Mouse (Mus musculus) ovary, adult 18-20 months (tissue): ENCODE measurements around the gene Smoc1.

ENCODE experiments used
- DNase-seq: peaks from one replicate; pipeline ENCODE4 v3.0.0; 2022; ENCODE audit warnings: low spot score, mixed read lengths

Gene Smoc1

GRCm38 (mm10) chr12:81081031-81081430 is 54.4 kb downstream of the Smoc1 start:
- DNase-seq: no peak

DNA sequence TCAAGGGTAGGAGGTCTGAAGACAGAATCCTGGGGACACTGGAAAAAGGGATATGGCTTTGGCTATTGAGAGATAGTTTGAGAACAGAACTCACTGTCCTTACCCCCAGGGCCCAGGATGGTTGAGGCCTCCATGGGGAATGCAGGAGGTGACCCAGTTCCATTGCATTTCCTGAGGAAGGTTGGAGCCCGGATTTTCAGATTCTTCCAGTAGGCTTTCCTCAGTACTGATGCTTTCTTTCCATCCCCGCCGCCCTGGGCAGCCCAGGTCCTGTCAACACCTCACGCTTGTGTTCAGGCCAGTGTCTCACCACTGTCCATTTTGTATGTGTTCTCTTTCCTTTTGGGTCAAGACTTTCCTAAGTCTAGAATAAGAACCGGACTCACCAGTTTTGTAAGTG is 56.5 kb downstream of the Smoc1 start:
- DNase-seq: no peak

DNA sequence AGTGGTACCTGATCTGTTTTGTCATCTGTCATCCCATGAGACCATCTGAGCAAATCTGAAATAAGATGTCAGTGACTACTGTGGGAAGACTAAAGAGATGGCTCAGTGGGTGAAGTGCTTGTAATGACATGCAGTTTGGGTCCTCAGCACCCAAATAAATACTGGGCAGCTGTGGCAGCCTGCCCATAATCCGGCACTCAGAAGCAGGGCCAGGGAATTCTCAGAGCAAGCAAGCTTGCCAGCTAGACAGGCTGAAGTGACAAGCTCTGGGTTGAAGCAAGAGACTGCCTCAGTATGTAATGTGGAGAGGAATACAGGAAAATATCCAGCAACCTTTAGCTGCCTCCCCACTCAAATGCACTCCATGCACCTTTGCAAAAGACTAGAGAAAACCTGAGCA is 58.6 kb downstream of the Smoc1 start:
- DNase-seq: no peak

DNA sequence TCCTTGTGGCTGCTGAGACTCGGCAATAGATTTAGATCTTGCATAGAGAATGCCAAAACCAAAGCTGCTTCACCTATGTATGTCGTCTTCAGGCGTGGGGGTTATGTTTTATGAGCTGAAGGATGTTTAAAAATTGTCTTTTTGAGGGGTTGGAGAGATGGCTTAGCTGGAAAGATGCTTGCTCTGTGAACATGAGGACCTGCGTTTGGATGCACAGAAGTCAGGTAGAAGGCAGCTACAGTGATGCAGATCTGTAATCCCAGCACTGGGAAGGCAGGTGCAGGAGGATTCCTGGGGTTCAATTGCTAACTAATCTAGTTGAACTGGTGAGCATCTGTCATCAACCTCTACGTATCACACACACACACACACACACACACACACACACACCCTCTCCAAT is 61.5 kb downstream of the Smoc1 start:
- DNase-seq: no peak

- DNase-seq: no peak
These were observed 65.0 kb downstream of the Smoc1 start for GRCm38 (mm10) chr12:81091641-81092040.

DNA sequence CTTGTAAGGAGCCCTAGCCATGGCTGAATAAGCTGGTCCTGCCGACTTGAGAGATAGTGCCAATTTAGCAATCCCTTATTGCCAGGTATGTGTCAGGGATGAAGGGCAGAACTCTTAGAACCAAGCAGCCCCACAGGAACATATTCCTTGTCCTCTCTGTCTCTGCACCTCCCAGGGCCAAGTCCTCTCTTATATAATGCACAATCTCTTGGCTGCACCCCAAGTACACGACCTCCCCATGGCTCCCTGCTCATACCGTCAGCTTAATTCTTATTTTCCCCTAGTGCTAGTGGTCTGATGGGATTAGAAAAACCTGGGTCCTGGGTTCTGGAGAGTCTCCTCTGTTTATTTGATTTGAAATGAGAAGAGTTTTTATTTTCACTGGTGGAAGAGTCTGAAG is 66.0 kb downstream of the Smoc1 start:
- no peak for DNase-seq

- DNase-seq: no peak
These were observed 66.6 kb downstream of the Smoc1 start for GRCm38 (mm10) chr12:81093211-81093610.

- no peak for DNase-seq
These were observed 68.3 kb downstream of the Smoc1 start for GRCm38 (mm10) chr12:81094766-81095405.

- no peak for DNase-seq
These were observed 70.7 kb downstream of the Smoc1 start for GRCm38 (mm10) chr12:81097267-81097666.

DNA sequence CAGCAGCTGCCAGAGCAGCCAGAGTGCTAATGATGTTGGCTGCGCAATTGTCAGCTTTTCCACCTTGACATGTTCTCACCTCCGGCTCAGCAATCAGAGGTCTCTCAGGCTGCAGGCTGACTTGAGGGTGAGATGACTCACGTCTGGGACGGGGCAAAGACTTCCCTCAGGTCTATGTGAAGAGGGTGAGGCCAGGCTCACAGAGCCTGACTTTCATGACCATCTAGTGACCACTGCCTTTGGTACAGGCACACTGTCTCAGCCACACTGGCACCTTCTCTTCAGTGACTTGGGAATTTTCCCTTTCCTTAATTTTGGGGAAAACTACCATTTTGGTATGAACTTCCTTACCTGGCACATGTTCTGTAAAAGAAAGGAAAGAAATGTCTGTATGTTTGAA is 71.1 kb downstream of the Smoc1 start:
- DNase-seq: no peak

- DNase-seq: no peak
These were observed 72.6 kb downstream of the Smoc1 start for GRCm38 (mm10) chr12:81099161-81099560.

GRCm38 (mm10) chr12:81101691-81102090 is 75.1 kb downstream of the Smoc1 start:
- no peak for DNase-seq

DNA sequence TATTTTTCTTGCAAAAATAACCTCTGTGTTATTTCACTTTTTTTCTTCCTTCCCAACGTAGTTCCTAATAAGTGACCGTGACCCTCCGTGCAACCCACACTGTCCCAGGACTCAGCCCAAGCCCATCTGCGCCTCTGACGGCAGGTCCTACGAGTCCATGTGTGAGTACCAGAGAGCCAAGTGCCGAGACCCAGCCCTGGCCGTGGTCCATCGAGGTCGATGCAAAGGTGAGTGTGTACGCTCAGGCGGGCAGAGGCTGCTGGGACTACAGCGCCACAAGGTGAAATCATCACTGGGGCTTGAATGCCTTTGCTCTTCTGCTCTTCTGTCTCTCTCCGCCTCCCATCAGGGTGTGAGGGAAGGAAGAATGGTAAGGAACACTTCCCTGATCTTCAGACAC is 77.9 kb downstream of the Smoc1 start:
- DNase-seq: no peak

DNA sequence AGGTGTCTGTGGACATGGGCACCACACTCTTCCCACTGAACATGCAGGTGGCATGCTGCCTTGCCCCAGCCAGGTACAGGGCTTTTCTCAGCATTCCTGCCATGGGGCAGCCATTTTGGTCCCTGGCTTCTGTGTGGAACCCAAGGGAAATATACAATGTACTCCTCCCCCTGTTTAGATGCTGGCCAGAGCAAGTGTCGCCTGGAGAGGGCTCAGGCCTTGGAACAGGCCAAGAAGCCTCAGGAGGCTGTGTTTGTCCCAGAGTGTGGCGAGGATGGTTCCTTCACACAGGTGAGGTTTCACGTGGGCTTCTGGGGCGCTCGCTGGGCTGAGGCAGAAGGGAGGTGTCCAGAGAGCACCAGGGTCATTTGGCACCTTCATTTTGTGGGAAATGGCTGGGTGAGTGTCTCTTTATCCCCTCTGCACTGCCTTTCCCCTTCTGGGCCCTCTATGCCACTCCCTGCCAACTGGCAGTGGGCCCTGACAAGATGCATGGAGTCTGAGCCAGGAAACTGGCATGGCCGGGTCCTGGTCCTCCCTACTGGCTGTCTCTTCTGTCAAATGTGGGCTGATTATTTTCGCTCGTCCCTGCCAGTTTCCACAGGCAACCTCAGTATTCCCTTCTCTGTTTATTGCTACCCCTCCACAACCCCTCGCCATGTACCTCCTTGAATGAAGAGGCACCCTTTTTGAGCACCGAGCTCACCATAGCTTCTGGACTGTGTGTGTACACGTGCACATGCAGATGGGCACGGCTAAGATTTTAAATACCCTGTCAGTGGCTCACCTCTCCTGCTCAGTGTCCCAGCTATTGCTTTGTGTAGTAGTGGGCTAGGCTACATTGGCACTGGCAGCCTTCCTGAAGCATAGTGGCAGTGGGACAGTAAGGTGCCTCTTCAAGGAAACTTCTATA is 79.4 kb downstream of the Smoc1 start:
- DNase-seq: no peak

GRCm38 (mm10) chr12:81107278-81108100 is 80.9 kb downstream of the Smoc1 start:
- DNase-seq: peak; percentile 41

DNA sequence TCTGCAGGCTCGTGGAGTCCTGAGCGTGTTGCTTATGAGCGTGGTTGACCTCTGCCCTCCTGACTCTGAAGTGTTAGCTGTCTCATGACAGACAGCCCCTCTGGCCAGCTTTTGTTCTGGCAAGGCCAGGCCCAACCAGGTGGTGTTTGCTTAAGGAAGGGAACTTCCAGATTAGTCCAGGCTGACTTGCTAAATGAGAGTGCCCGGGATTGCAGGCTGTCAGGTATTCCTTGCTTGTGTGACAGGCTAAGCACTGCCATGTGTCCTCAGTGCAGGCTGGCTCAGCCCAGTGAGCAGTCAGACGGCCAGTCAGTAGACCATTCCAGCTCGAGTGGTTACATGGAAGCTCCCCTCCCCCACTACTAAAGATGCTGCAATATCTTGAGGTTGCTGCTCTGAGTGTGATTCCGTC is 82.0 kb downstream of the Smoc1 start:
- DNase-seq: no peak

GRCm38 (mm10) chr12:81110006-81110405 is 83.4 kb downstream of the Smoc1 start:
- DNase-seq: no peak

GRCm38 (mm10) chr12:81112321-81112720 is 85.7 kb downstream of the Smoc1 start:
- DNase-seq: no peak

GRCm38 (mm10) chr12:81120301-81120700 is 93.7 kb downstream of the Smoc1 start:
- no peak for DNase-seq

DNA sequence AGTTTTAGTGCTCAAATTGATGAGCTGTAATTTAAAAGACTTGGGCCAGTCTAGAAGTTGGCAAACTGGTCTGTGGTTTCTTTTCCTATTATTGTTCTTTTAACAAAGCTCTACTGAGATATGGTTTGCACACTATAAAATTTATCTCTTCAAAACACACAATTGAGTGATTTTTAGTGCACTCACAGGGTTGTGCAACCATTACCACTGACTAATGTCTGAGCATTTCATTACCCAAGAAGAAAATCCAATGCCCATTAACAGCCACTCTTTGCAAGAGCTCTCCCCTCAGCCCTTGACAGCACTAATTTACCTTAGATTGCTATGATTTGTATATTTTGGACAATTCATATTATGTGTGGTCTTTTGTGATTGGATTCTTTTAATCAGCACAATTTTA is 97.2 kb downstream of the Smoc1 start:
- no peak for DNase-seq

DNA sequence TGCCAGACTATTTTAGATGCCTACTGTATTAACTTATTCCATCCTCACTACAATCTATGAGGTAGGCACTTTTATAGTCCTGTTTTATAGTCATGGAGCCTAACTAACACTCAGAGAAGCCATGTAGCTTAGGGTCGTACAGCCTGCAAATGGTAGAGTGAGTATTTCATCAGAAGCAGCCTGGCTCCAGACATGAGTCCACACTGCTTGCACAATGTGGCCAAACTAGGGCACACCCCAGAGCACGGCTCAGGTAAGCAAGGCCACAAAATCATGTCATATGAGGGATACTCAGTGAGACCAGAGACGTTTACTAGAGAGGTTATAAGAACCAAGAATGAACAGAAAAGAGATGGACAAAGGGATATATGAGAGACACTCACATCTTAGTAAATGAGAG is 100.2 kb downstream of the Smoc1 start:
- DNase-seq: no peak

- DNase-seq: no peak
These were observed 102.1 kb downstream of the Smoc1 start for GRCm38 (mm10) chr12:81128693-81129092.

GRCm38 (mm10) chr12:81130692-81131091 is 104.1 kb downstream of the Smoc1 start:
- no peak for DNase-seq
